Mouse (Mus musculus) right cerebral cortex, postnatal 14 days (tissue): Measurements from ENCODE around the gene Car5a.

Source experiments
- DNase-seq: peaks from one replicate; pipeline ENCODE4 v3.0.0; 2022

Car5a gene

DNA sequence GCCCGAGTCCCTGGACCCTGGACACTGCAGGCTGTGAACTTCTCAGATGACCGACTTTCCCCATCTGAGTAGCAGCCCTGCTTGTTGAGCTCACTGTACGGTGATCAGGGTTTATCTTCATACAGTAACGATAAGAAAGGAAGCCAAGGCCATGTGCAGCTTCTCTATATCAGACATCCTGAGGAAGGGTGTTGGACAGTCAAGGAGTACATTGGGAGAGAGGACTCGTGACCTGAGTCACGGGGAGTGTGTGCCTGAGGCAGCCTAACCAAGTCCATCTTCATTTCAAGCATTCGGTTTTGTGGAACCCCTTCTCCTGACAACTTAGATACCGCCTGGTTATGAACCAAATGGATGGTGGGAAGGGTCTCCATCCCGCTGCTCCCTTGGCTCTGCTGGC is 69.2 kb downstream of the Car5a start:
- no peak for DNase-seq

- no peak for DNase-seq
These were observed 69.7 kb downstream of the Car5a start for GRCm38 (mm10) chr8:121875045-121875444.

- no peak for DNase-seq
These were observed 70.7 kb downstream of the Car5a start for GRCm38 (mm10) chr8:121874031-121874430.

DNA sequence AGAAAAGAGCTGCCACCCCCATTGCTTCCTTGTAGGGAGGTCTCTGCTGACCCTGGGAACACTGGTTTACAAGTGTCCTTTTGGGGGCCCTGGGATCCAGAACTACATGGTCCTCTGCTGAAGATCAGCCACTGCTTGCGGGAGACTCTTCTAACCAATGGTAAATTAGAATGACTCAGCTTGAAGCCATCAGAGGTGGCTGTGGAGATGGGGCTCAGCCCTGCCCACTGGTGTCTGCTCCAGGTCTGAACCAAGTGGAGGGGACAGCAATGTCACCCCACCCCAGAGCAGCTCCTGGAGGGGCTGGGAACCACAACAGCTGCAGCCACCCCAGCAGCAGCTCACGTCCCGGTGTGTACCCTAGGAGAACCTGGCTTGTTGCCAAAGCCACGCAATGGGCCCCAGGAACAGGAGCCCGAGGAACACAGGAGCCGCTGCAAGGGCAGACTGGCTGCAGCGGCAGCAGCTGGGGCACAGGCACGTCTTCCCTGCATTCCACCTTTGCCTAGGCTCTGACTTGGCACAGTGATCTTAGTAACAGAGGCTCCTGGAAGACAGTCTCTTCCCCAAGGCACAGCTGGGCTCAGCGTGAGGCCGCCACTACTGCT is 72.8 kb downstream of the Car5a start:
- no peak for DNase-seq

DNA sequence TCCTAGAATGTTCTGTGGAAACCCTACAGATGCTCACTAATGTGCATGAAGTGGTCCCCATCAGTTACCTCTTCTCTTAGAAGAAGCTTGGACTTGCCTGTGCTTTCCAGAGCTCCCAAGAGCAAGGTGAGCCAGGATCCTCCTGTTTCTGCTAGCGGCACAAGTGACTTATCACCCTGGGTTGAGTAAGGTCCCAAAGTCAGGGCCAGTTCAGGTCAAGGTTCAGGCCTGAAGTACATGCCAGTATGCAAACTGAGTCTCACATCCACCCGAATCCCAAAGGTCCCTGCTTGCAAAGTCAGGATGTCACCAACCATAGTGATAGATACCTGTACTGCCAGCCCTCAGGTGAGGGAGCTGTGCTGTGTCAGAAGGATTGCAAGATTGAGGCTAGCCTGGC is 74.5 kb downstream of the Car5a start:
- DNase-seq, result no peak

- no peak for DNase-seq
These were observed 75.8 kb downstream of the Car5a start for GRCm38 (mm10) chr8:121868896-121869295.

- DNase-seq, result no peak
These were observed 76.5 kb downstream of the Car5a start for GRCm38 (mm10) chr8:121868196-121868595.
